Mouse (Mus musculus) bone marrow, adult 2 months (tissue): ENCODE results near the gene Lmx1b.
A peak's percentile ranks its signal among the peaks of the same experiment; 100 is the strongest.

ENCODE experiments used
- CTCF ChIP-seq: fragments of 200-500 bp; IDR thresholded peaks from 2 replicates; pipeline ENCODE4 v1.5.1; 2011; ENCODE audit warnings: low read length, control low read depth; ENCODE audit not compliant: control insufficient read depth, insufficient read depth
- POLR2A ChIP-seq: fragments of 200-500 bp; IDR thresholded peaks from 2 replicates; pipeline ENCODE4 v1.6.1; 2011; ENCODE audit warnings: low read depth, mild to moderate bottlenecking, control low read depth, low read length, borderline replicate concordance; ENCODE audit not compliant: control insufficient read depth

- no peak for TF ChIP-seq POLR2A
- 0 out of 2 replicates have a peak, but pooled peaks have one; percentile 18 for TF ChIP-seq CTCF
Measured at GRCm38 (mm10) chr2:33542696-33543428, 97.4 kb downstream of the Lmx1b start.
